Mouse (Mus musculus) lung, postnatal 4 days (tissue): ENCODE measurements around the gene Fam92b.

Experiments used
- DNase-seq, 2 experiments: peaks; one replicate each; pipeline ENCODE4 v3.0.0; 2021

The Fam92b gene

DNA sequence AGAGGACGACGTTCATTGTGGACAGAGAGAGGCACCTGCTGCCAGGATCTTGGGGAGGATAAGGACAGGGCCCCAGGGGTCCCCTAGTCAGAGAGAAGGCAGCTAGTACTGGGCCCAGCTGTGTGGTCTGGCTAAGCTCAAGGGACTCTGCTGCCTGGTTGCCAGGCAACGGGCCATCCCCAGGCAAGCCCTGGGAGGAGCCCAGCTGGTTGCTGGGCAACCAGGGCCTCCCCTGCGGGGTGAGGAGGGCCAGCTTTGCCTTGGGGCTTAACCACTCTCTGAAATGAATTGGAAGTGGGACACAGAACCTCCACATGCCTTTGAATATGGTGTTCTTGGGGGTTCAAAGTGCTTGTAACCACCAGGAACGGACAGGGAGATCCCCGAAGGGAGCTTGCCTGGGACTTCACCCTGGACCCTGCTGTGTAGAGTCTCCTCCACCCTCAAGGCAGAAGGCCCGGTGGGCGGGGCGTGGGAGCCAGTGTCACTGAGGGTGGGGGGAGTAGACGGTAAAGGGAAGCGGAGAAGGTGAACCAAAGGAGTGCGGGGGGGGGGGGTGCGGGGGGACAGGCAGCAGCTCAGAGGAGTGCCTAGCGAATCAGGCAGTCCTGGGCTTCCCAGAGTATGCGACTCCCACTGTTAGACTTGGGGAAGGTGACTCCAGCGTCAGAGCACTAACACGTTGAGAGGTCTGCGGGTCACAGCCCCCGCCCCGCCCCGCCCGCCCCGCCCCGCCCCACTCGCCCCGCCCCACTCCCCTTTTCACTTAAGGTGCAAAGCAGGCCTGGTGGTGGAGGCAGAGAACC is at the start of gene Fam92b:
Gene Fam92b, minus strand, starts transcription at position 149 of the 806 bp plus-strand sequence.
- peak; percentile 53 to 86 for DNase-seq

- no peak for DNase-seq
These were observed 48.3 kb upstream of the Fam92b start for GRCm38 (mm10) chr8:120225421-120226151.

DNA sequence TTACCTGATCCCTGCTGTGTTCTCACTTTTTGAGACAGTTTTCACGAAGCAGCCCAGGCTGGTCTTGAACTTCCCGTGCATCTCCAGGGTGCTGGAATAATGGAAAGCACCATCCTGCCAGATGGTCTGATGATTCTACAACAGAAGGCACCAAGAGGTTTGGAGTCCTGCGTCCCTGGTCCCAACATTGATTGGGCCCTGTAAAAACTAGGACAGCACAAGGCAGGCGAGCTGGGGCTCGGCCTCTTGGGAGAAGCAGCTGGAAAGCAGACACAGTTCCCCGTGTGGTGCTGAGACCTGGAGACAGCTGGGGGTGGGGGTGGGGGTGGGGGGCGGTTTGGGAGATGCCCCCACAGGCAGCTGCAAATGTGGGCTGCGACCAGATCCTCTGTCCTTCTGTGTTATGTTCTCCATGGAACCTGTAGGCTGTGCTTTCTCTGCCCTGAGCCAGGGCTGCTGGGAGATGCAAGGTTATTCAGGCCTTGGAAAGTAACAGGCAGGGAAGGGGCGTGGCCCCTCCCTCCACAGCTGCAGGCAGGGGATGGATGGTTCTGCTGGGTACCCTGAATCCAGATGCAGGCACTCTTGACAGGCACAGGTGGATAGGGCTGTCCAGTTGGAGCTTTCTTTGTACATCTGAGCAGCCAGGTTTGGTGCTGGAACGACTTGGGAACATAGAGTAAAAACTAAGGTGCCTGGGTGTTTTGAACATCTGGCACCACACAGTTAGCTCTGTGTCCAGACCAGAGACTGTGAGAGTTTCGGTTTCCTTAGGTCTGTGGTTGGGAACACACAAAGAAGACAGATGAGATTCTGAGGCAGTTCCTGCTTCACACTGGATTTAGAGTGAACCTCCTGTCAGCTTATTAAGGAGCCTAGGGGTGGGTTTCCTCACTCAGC is 47.5 kb upstream of the Fam92b start:
- no peak for DNase-seq

- DNase-seq = no peak
These were observed 45.3 kb upstream of the Fam92b start for GRCm38 (mm10) chr8:120222548-120222947.

GRCm38 (mm10) chr8:120216855-120217830 is 39.9 kb upstream of the Fam92b start:
- peak; percentile 55 to 80 for DNase-seq

- no peak for DNase-seq
These were observed 38.3 kb upstream of the Fam92b start for GRCm38 (mm10) chr8:120215416-120216141.

DNA sequence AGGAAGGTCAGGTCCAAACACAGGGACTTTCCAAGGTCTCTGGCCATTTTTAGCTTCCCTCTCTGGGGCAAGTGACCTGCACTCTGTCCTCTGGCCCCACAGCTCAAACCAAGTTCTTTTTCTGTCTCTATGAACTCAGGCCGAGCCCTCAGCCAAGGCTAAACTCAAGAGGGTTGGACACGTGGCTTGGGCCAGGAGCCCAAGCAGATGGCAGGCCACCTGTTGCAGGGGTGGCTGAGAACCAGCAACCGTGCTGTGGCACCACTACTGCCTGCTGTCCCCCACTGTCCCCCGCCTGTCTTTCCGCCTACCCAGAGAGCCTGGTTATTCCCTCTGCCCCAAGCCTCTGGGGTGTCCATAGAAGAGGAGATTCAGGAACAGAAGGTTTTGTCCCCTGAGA is 36.7 kb upstream of the Fam92b start:
- no peak for DNase-seq

DNA sequence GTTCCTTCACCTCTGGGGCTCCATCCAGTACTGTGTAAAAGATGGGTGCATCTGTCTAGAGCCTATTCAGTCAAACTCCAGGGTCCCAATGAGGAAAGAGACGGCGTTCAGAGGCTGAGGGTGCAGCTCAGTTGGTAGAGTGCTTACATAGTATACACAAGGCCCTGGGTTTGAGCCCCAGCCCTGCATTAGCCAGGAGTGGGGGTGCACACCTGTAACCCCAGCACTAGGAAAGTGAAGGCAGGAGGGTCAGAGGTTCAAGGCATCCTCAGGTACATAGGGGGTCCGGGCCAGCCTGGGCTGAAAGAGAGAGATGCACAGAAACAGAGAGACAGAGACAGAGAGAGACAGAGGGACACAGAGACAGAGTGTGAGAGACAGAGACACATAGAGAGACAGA is 36.0 kb upstream of the Fam92b start:
- DNase-seq = no peak

DNA sequence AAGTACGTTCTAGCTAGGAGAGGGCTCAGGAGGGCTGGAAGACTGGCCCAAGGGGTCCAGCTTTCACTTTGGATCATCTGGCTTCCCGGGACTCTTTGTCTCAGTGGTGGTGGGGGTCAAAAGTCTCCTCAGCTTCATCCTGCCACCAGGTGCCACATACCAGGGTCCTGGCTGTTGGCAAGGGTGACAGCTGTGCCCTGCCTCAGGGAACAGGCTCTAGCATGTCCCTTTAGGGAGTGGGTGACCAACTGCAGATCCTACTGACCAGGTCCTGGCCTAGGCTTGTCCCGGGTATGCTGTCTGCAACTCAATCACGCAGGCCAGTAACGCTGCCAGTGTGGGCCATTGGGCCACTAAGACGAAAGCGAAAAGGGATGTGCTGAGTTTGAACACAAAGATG is 35.3 kb upstream of the Fam92b start:
- DNase-seq = no peak

DNA sequence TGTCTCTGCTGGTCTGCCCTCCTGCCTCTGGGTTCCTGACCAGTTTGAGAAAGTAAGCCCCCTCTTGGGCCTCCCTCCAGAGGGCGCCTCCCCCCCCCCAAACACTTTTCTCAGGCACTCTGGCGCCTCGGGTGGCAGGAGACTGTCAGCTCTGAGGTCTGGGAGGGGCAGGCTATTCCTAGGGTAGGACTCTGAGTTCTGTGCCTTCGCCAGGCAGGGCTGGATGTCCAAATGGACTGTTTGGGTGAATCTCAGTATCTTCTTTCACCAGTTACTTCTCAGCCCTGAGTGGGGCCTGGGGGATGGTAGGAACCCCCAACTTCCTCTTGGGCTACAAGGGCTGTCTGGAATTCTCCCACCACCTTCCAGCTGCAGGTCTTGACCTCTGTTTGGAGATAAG is 34.1 kb upstream of the Fam92b start:
- no peak for DNase-seq

- DNase-seq = peak in 1 of 2 experiments; percentile 65
These were observed 30.8 kb upstream of the Fam92b start for GRCm38 (mm10) chr8:120208113-120208512.

DNA sequence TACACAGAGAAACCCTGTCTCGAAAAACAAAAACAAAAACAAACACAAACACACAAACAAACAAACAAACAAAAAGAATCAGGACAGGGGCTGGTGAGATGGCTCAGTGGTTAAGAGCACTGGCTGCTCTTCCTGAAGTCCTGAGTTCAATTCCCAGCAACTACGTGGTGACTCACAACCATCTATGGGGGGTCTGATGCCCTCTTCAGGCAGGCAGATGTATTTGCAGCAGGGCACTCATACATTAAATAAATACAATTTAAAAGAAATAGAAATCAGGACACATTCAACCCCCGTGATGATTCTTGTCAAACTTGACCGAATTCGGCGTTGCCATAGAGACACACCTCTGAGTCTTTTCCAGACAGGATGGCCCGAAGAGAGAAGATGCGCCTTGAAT is 30.1 kb upstream of the Fam92b start:
- DNase-seq = no peak

DNA sequence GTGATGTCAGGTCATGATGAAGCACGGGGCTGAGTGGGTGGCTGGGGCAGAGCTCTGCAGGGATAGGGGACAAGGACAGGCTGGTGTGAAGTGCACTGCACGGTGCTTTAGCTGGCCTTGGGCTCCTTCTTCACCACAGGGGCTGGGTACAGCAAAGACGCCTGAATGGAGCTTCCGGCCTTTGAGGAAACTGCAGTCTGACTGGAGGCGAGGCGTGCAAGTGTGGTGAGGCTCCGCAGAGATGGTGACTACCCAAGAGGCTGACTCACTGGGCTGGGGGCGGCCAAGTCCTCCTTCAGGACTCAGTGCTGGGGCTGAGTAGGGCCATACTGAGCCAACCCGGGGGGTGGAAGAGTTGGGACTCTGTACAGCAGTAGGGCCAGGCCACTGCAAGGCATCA is 28.6 kb upstream of the Fam92b start:
- no peak for DNase-seq

DNA sequence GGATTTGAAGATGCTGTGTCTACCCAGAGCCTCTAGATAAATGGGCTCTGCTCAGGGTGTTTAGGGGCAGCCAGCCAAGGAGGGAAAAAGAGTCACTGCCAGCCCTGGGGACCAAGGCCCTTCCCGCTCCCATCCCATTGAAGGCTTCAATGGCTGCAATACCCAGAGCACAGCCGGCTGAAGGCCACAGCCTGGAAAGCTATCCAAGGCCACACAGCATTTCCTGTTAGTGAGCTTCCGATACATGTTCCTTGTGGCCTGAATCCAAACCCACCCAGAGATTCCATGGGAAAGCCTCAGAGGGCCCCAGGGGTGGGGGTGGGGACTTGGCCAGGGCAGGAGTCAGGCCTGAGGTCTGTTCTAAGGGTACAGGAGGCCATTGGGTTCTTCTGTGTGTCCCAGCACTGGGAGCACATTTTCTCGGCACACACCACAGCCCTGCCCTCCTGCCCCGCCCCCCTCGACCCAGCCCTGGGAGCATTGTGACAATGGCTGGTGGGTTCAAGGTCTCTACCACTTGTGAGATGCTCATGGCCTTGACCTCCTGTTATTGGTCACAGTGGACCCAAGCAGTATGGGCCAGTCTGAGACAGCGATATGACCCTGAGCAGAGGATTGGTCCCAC is 27.6 kb upstream of the Fam92b start:
- DNase-seq = peak; percentile 73 to 87

GRCm38 (mm10) chr8:120202546-120202945 is 25.3 kb upstream of the Fam92b start:
- DNase-seq = peak; percentile 63 to 87

DNA sequence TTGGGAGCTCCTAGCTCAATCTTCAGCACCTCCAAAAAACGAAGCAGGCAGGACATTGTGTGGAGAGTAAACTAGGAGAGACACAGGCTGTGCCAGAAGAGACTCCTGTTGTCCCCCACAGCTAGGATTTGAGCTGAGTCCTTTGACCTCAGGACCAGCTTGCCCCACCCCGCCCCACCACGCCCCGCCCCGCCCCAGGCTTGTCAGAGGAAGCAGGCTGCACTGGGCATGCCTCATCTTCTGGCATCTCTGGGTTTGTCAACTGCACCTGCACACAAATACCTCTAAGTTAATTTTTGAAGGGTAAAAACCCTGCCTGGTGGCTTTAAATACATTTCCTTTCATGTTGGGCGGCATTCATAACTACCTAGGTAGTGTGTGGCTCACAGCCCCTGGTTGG is 24.1 kb upstream of the Fam92b start:
- no peak for DNase-seq

- DNase-seq = no peak
These were observed 14.9 kb upstream of the Fam92b start for GRCm38 (mm10) chr8:120192118-120192517.

- DNase-seq = no peak
These were observed 14.4 kb upstream of the Fam92b start for GRCm38 (mm10) chr8:120191633-120192032.

GRCm38 (mm10) chr8:120190810-120191413 is 13.6 kb upstream of the Fam92b start:
- peak; percentile 94 to 97 for DNase-seq

DNA sequence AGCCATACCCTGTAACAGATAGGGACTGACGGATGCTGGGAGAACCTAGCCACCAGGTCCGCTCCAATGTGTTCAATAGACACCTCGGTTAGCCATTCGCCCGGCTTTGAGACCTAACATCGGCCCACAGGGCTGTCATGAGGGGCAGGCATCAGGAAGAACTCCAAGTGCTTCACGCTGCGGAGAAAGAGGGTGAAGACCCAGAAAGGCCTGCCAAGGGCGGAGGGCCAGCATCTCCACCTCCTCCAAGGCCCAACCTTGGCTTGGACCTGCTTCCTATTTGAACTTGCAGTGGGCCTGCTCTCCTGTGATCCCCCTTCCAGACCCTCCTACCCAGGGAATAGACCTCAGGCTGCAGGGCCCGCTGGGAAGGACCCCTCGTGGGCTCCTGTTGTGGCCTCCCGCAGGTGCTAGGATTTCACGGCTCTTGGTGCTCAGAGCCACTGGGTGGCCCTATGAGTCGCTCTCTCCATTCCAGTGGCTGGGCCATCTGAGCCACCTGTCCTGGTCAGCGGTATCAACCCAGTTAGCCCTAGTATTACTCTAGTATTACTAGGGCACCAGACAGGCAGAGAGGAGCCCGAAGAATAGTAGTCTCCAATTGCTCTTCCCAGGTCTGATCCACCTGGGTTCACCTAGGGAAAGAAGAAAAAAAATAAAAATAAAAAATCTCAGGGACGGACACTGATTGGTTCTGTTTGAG is 13.0 kb upstream of the Fam92b start:
- no peak for DNase-seq
